Mouse (Mus musculus): ENCODE measurements around the gene Braf.

DNA sequence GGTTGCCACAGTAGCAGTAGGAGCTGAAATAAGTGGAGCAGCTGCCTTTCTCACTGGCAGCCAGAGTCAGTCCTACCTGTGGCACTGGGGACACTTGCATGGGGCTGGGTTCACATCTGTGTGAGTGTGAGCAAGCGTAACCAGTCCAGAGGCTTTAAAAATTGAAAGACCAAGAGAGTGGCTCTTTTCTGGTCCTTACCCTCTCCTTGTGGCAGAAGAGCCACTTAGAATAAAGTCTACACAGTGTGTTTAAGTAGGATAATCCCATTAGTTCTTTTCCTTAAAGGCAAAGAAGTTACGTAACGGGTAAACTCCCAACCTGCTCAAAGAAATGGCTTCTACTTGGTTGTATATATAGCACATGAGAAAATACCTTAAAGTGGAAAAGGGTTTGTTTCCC is 124.4 kb downstream of the Braf start:
- TF ChIP-seq CTCF (IDR thresholded peaks at IDR 0.05; ENCODE audit: borderline replicate concordance, insufficient read depth, low read length) (no peak), POLR2A (IDR thresholded peaks at IDR 0.05; ENCODE audit: low read depth, low read length) (no peak)
